Mouse (Mus musculus) embryonic facial prominence, embryonic 14.5 days (tissue): Measurements from ENCODE around the gene Cmtr1. TPM values are rescaled to one million over a fixed set of nuclear protein-coding genes. Genes with fewer than 3 reads are reported as not detected.
"Not testable (repeated sequence)": the region's sequence is repeated elsewhere in the genome, so short reads cannot be mapped to it uniquely, and the experiment has no call there.

Experiments
- ATAC-seq: fragments of 200-750 bp; cut with Nextera tagmentation; 2 replicates; pipeline ENCODE4 v1.8.0; 2017; ENCODE audit warnings: low read depth, moderate number of reproducible peaks, moderate TSS enrichment
- DNase-seq: peaks from one replicate; pipeline ENCODE4 v3.0.0-alpha.2; 2015; ENCODE audit warnings: low spot score
- H3K27ac ChIP-seq: fragments of 300-500 bp; sonication (generic); replicated peaks from 2 replicates; pipeline ENCODE4 v1.5.1; 2014; ENCODE audit warnings: low read depth, mild to moderate bottlenecking, low read length, moderate library complexity
- H3K27me3 ChIP-seq: fragments of 300-500 bp; sonication (generic); replicated peaks from 2 replicates; pipeline ENCODE4 v1.6.1; 2014; ENCODE audit warnings: low read length; ENCODE audit not compliant: control insufficient read depth, insufficient read depth
- H3K36me3 ChIP-seq: fragments of 300-500 bp; sonication (generic); 2 replicates; pipeline ENCODE4 v1.6.1; 2014; ENCODE audit warnings: low read length, mixed read lengths; ENCODE audit not compliant: control insufficient read depth, insufficient read depth
- H3K4me1 ChIP-seq: fragments of 300-500 bp; sonication (generic); 2 replicates; pipeline ENCODE4 v1.6.1; 2014; ENCODE audit warnings: antibody characterized with exemption, low read length; ENCODE audit not compliant: control insufficient read depth, insufficient read depth
- H3K4me2 ChIP-seq: fragments of 300-500 bp; sonication (generic); 2 replicates; pipeline ENCODE4 v1.6.1; 2014; ENCODE audit warnings: low read depth, mild to moderate bottlenecking, low read length, moderate library complexity, mixed read lengths
- H3K4me3 ChIP-seq: fragments of 300-500 bp; sonication (generic); 2 replicates; pipeline ENCODE4 v1.5.1; 2014; ENCODE audit warnings: low read depth, mild to moderate bottlenecking, low read length
- H3K9ac ChIP-seq: fragments of 300-500 bp; sonication (generic); 2 replicates; pipeline ENCODE4 v1.6.1; 2014; ENCODE audit warnings: low read depth, mild to moderate bottlenecking, low read length, moderate library complexity, mixed read lengths
- H3K9me3 ChIP-seq: fragments of 300-500 bp; sonication (generic); 2 replicates; pipeline ENCODE4 v1.6.1; 2016; ENCODE audit warnings: low read length; ENCODE audit not compliant: control insufficient read depth
- WGBS: fragments of 180-500 bp; shearing (Covaris S2); extraction: QIAGEN DNeasy Blood & Tissue Kit; methylation state at CpG from one replicate; pipeline ENCODE4 v1.1.7; 2014; 5-methylcytosine and 5-hydroxymethylcytosine counted together
- polyA plus RNA-seq: library from polyadenylated mRNA; unstranded; fragments of >200 nt; fragmentation: Nextera tagmentation; extraction: Ambion mirVana; gene quantifications from 2 replicates; pipeline ENCODE4 v1.2.1, GENCODE M21; 2014

Cmtr1 gene
- polyA plus RNA-seq, 1 experiment from 2014 or later = 88.9 TPM

GRCm38 (mm10) chr17:29712565-29712964, 52.2 kb downstream of the Cmtr1 start:
- no peaks in the 10 kb centered on the region for H3K36me3 ChIP-seq
- peaks cover 19% of the 10 kb centered on the region for H3K4me1 ChIP-seq
- H3K27me3 ChIP-seq = no peaks in the 10 kb centered on the region
- WGBS = 58% methylated on average over 7 of the region's 7 CpGs
- H3K4me2 ChIP-seq = no peak overlapping the region
- H3K9ac ChIP-seq = no peak overlapping the region
- no peaks in the 10 kb centered on the region for H3K9me3 ChIP-seq
- DNase-seq (no peak), ATAC-seq (no peak)
- no peak overlapping the region for H3K4me3 ChIP-seq
- no peak overlapping the region for H3K27ac ChIP-seq

GRCm38 (mm10) chr17:29713734-29714133, 53.3 kb downstream of the Cmtr1 start:
- H3K27ac ChIP-seq, H3K4me2 ChIP-seq, H3K9me3 ChIP-seq, H3K36me3 ChIP-seq, H3K27me3 ChIP-seq, ATAC-seq, H3K4me3 ChIP-seq, DNase-seq, H3K9ac ChIP-seq: not testable (repeated sequence)
- peaks cover 19% of the 10 kb centered on the region for H3K4me1 ChIP-seq
- WGBS = 97% methylated on average over 4 of the region's 4 CpGs

- H3K4me2 ChIP-seq = peak within 1 kb of the TSS; percentile 70
- H3K9me3 ChIP-seq = no peaks in the 10 kb centered on the region
- H3K4me1 ChIP-seq = 0 out of 2 replicates have a peak, but pooled peaks cover 5% of the 10 kb centered on the region
- peak; percentile 98 for DNase-seq
- peak; percentile 97 for ATAC-seq
- no peak within 1 kb of the TSS; the same call in 1 of the 2 replicates for H3K27ac ChIP-seq
- no peaks in the 10 kb centered on the region for H3K36me3 ChIP-seq
- H3K4me3 ChIP-seq = peak within 1 kb of the TSS; percentile 52
- peak within 1 kb of the TSS; percentile 63 for H3K9ac ChIP-seq
- no peaks in the 10 kb centered on the region for H3K27me3 ChIP-seq
- WGBS = 5% methylated on average over 41 of the region's 41 CpGs
Observed at GRCm38 (mm10) chr17:29716732-29717445, 56.5 kb downstream of the Cmtr1 start, which contains the start of gene Ccdc167. Ccdc167 (minus strand) TSS chr17:29717044.

GRCm38 (mm10) chr17:29718660-29719059, 58.3 kb downstream of the Cmtr1 start:
- Histone ChIP-seq H3K4me2 (no peak overlapping the region), H3K9ac (no peak overlapping the region), H3K36me3 (no peaks in the 10 kb centered on the region), H3K4me1 (0 out of 2 replicates have a peak, but pooled peaks cover 3% of the 10 kb centered on the region), H3K4me3 (no peak overlapping the region), H3K27me3 (no peaks in the 10 kb centered on the region), H3K9me3 (no peaks in the 10 kb centered on the region), H3K27ac (no peak overlapping the region)
- no peak for DNase-seq
- ATAC-seq = no peak
- WGBS = 85% methylated on average over 8 of the region's 8 CpGs

- Histone ChIP-seq H3K4me2 (no peak overlapping the region), H3K27ac (no peak overlapping the region), H3K9ac (no peak overlapping the region), H3K9me3 (no peaks in the 10 kb centered on the region), H3K4me3 (no peak overlapping the region), H3K4me1 (0 out of 2 replicates have a peak, but pooled peaks cover 3% of the 10 kb centered on the region), H3K27me3 (no peaks in the 10 kb centered on the region), H3K36me3 (no peaks in the 10 kb centered on the region)
- no peak for ATAC-seq
- no peak for DNase-seq
- WGBS = 74% methylated on average over 13 of the region's 13 CpGs
Observed at GRCm38 (mm10) chr17:29719628-29720575, 59.5 kb downstream of the Cmtr1 start.

GRCm38 (mm10) chr17:29720755-29721365, 60.5 kb downstream of the Cmtr1 start:
- H3K4me3 ChIP-seq = no peak overlapping the region
- H3K9ac ChIP-seq = no peak overlapping the region
- no peaks in the 10 kb centered on the region for H3K27me3 ChIP-seq
- H3K4me2 ChIP-seq = no peak overlapping the region
- no peaks in the 10 kb centered on the region for H3K9me3 ChIP-seq
- no peak overlapping the region for H3K27ac ChIP-seq
- no peak for DNase-seq
- 0 out of 2 replicates have a peak, but pooled peaks cover 3% of the 10 kb centered on the region for H3K4me1 ChIP-seq
- no peaks in the 10 kb centered on the region for H3K36me3 ChIP-seq
- 69% methylated on average over 11 of the region's 11 CpGs for WGBS
- no peak for ATAC-seq

- H3K27me3 ChIP-seq = no peaks in the 10 kb centered on the region
- no peak overlapping the region for H3K27ac ChIP-seq
- no peak overlapping the region for H3K4me3 ChIP-seq
- no peaks in the 10 kb centered on the region for H3K36me3 ChIP-seq
- H3K4me1 ChIP-seq = no peaks in the 10 kb centered on the region
- no peak overlapping the region for H3K9ac ChIP-seq
- no peaks in the 10 kb centered on the region for H3K9me3 ChIP-seq
- DNase-seq (peak; percentile 45), ATAC-seq (0 out of 2 replicates have a peak, but pooled peaks have one; percentile 60)
- no peak overlapping the region for H3K4me2 ChIP-seq
- WGBS = 55% methylated on average over 6 of the region's 6 CpGs
Observed at GRCm38 (mm10) chr17:29724610-29725009, 64.2 kb downstream of the Cmtr1 start.

GRCm38 (mm10) chr17:29725027-29725620, 64.7 kb downstream of the Cmtr1 start:
- no peak overlapping the region for H3K27ac ChIP-seq
- H3K4me2 ChIP-seq = no peak overlapping the region
- 72% methylated on average over 6 of the region's 6 CpGs for WGBS
- no peak overlapping the region for H3K9ac ChIP-seq
- no peak for ATAC-seq
- H3K27me3 ChIP-seq = no peaks in the 10 kb centered on the region
- DNase-seq = no peak
- no peaks in the 10 kb centered on the region for H3K4me1 ChIP-seq
- H3K36me3 ChIP-seq = no peaks in the 10 kb centered on the region
- H3K9me3 ChIP-seq = no peaks in the 10 kb centered on the region
- no peak overlapping the region for H3K4me3 ChIP-seq
